Mouse (Mus musculus) hindbrain, postnatal 0 days (tissue): ENCODE measurements at regions not wholly inside any gene's neighbourhood (a gene's known extent, or its start where the extent isn't known, plus 50 kb on each side); places are given as distances from the start of the nearest gene placed in this dataset.

ENCODE experiments used
- ATAC-seq: fragments of 200-750 bp; cut with Nextera tagmentation; 2 replicates; pipeline ENCODE4 v1.8.0; 2017; ENCODE audit warnings: mild to moderate bottlenecking, moderate TSS enrichment, moderate library complexity
- DNase-seq: peaks from one replicate; pipeline ENCODE4 v3.0.0-alpha.2; 2015; ENCODE audit warnings: low spot score
- H3K27ac ChIP-seq: fragments of 300-500 bp; sonication (generic); 2 replicates; pipeline ENCODE4 v1.5.1; 2014; ENCODE audit warnings: mild to moderate bottlenecking
- H3K27me3 ChIP-seq: fragments of 300-500 bp; sonication (generic); 2 replicates; pipeline ENCODE4 v1.6.1; 2014; ENCODE audit warnings: low read length, mixed read lengths; ENCODE audit not compliant: insufficient read depth
- H3K36me3 ChIP-seq: fragments of 300-500 bp; sonication (generic); 2 replicates; pipeline ENCODE4 v1.6.1; 2014; ENCODE audit warnings: low read length, mixed read lengths; ENCODE audit not compliant: insufficient read depth
- H3K4me1 ChIP-seq: fragments of 300-500 bp; sonication (generic); 2 replicates; pipeline ENCODE4 v1.6.1; 2014; ENCODE audit warnings: antibody characterized with exemption, low read length, mixed read lengths; ENCODE audit not compliant: insufficient read depth
- H3K4me2 ChIP-seq: fragments of 300-500 bp; sonication (generic); 2 replicates; pipeline ENCODE4 v1.6.1; 2014; ENCODE audit warnings: low read depth, mild to moderate bottlenecking, low read length, moderate library complexity, mixed read lengths
- H3K4me3 ChIP-seq: fragments of 300-500 bp; sonication (generic); 2 replicates; pipeline ENCODE4 v1.5.1; 2014; ENCODE audit warnings: low read length
- H3K9ac ChIP-seq: fragments of 300-500 bp; sonication (generic); replicated peaks from 2 replicates; pipeline ENCODE4 v1.6.1; 2014; ENCODE audit warnings: mild to moderate bottlenecking, low read length, moderate library complexity, mixed read lengths
- H3K9me3 ChIP-seq: fragments of 300-500 bp; sonication (generic); 2 replicates; pipeline ENCODE4 v1.6.1; 2016; ENCODE audit warnings: low read length, mixed read lengths
- CTCF ChIP-seq: IDR thresholded peaks from 2 replicates; pipeline ENCODE4 v1.5.1; 2016; ENCODE audit warnings: antibody characterized with exemption, control low read depth, low read depth
- WGBS: fragments of 180-500 bp; shearing (Covaris S2); extraction: QIAGEN DNeasy Blood & Tissue Kit; methylation state at CpG from one replicate; pipeline ENCODE4 v1.1.7; 2014; 5-methylcytosine and 5-hydroxymethylcytosine counted together

DNA sequence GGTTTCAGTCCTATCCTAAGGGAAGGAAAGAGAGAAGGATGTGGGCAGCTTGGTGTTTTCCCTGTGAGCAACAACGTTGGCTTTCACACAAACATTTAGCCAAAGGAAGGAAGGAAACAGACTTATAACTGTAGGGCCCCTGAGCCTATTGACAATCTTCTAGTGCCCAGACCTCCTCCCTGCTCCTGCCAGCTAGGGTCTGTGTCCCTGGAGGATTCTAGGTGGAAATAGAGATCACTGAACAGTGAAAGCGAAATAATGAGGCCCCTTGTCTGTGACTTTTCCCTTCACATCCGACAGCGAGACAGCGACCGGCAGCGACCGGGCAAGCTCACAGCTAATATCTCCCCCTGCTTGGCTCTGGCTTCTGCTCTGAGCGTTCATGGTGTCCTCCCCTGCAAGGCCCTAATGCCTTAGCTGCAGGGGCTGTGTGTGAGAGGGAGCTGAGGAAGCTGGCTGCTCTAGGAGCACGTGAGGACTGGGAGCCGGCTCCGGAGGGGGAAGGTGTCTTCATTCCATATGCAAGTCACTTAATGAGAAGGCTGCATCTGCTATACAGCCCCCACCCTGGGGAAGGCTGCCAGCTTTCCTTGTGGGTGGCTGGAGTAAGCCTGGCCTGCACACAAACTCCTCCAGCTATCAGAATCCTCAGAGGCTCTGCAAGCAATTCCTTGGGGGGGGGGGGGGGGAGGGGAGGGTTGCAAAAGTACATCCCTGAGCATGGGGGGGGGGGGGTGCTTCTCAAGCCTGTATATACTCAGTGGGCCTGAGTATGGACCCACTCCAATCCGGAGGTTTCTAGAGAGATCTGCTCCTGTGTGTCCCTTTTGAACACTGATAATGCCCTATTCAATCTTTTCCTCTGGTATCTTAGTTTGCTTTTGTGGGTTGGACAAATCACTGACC lies 61.7 kb upstream of the Opcml start:
- no peaks in the 10 kb centered on the region for H3K27me3 ChIP-seq
- no peaks in the 10 kb centered on the region for H3K36me3 ChIP-seq
- no peaks in the 10 kb centered on the region for H3K9me3 ChIP-seq
- peak overlapping the region; percentile 7 for H3K4me2 ChIP-seq
- no peak for TF ChIP-seq CTCF
- peak; percentile 87 for DNase-seq
- H3K9ac ChIP-seq, result 0 out of 2 replicates have a peak overlapping the region, but pooled peaks have one; percentile 0
- 0 out of 2 replicates have a peak, but pooled peaks cover 2% of the 10 kb centered on the region for H3K4me1 ChIP-seq
- no peak overlapping the region for H3K4me3 ChIP-seq
- H3K27ac ChIP-seq, result peak overlapping the region; percentile 61
- peak; percentile 95 for ATAC-seq
- 5% methylated on average over 13 of the region's 13 CpGs for WGBS

DNA sequence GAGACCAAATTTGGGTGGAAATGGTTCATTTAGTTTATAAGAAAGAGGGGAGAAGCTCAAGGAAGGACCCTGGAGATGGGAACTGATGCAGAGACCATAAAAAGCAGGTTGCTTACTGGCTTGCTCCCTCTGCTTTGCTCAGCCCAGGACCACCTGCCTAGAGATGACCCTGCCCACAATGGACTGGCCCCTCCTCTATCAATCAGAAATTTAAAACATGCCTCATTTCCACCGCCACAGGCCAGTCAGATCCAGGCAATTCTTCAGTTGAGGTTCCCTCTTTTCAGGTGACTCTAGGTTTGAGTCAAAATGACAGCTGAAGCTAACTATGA lies 61.1 kb upstream of the Opcml start:
- no peak overlapping the region for H3K9ac ChIP-seq
- TF ChIP-seq CTCF, result no peak
- no peaks in the 10 kb centered on the region for H3K9me3 ChIP-seq
- no peak overlapping the region for H3K27ac ChIP-seq
- 61% methylated on average over 1 of the region's 1 CpGs for WGBS
- H3K4me3 ChIP-seq, result no peak overlapping the region
- H3K27me3 ChIP-seq, result no peaks in the 10 kb centered on the region
- H3K4me2 ChIP-seq, result no peak overlapping the region
- no peaks in the 10 kb centered on the region for H3K36me3 ChIP-seq
- DNase-seq (no peak), ATAC-seq (no peak)
- H3K4me1 ChIP-seq, result 0 out of 2 replicates have a peak, but pooled peaks cover 2% of the 10 kb centered on the region

DNA sequence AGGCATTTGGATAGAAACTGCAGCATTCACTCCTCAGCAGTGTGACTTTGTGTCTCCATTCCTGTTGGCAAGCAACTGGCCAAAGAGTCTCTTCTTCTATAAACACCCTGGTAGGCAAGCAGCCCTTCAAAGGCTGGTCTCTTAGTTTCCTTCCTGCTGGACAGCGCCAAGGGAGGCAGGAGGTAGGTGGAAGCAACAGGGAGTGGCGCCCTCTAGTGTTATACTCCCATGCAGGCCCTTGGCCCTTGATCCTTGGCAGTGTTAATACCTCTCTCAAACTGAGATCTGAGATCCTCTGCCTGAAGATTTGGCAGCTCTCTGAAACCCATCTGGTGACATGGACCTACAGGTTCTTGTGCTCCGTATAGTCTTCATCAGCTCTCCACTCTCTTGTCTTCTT lies 51.3 kb upstream of the Opcml start:
- ATAC-seq, result no peak
- no peaks in the 10 kb centered on the region for H3K36me3 ChIP-seq
- no peaks in the 10 kb centered on the region for H3K9me3 ChIP-seq
- no peak overlapping the region for H3K4me3 ChIP-seq
- peak; percentile 43 for DNase-seq
- no peaks in the 10 kb centered on the region for H3K4me1 ChIP-seq
- 42% methylated on average over 3 of the region's 3 CpGs for WGBS
- no peak overlapping the region for H3K4me2 ChIP-seq
- H3K27ac ChIP-seq, result no peak overlapping the region
- peak; percentile 62 for TF ChIP-seq CTCF
- no peaks in the 10 kb centered on the region for H3K27me3 ChIP-seq
- H3K9ac ChIP-seq, result no peak overlapping the region
